Mouse (Mus musculus) liver, embryonic 16.5 days (tissue): ENCODE measurements around the gene Hivep3. TPM values are rescaled to one million over a fixed set of nuclear protein-coding genes. Genes with fewer than 3 reads are reported as not detected.

ENCODE experiments used
- ATAC-seq: fragments of 200-750 bp; cut with Nextera tagmentation; 2 replicates; pipeline ENCODE4 v1.8.0; 2017; ENCODE audit warnings: low read depth, mild to moderate bottlenecking, moderate number of reproducible peaks, moderate library complexity
- H3K27ac ChIP-seq: fragments of 300-500 bp; sonication (generic); 2 replicates; pipeline ENCODE4 v1.5.1; 2014; ENCODE audit warnings: mild to moderate bottlenecking, low read length
- H3K27me3 ChIP-seq: fragments of 300-500 bp; sonication (generic); 2 replicates; pipeline ENCODE4 v1.6.1; 2014; ENCODE audit warnings: low read depth, low read length, mixed read lengths; ENCODE audit not compliant: control insufficient read depth, insufficient read depth
- H3K36me3 ChIP-seq: fragments of 300-500 bp; sonication (generic); 2 replicates; pipeline ENCODE4 v1.6.1; 2014; ENCODE audit warnings: mild to moderate bottlenecking; ENCODE audit not compliant: control insufficient read depth, insufficient read depth
- H3K4me1 ChIP-seq: fragments of 300-500 bp; sonication (generic); 2 replicates; pipeline ENCODE4 v1.6.1; 2014; ENCODE audit warnings: low read depth, low read length, mixed read lengths; ENCODE audit not compliant: control insufficient read depth
- H3K4me2 ChIP-seq: fragments of 300-500 bp; sonication (generic); 2 replicates; pipeline ENCODE4 v1.6.1; 2014; ENCODE audit warnings: low read depth, low read length, mixed read lengths
- H3K4me3 ChIP-seq: fragments of 300-500 bp; sonication (generic); 2 replicates; pipeline ENCODE4 v1.5.1; 2014; ENCODE audit warnings: low read depth, mild to moderate bottlenecking, low read length
- H3K9ac ChIP-seq: fragments of 300-500 bp; sonication (generic); 2 replicates; pipeline ENCODE4 v1.6.1; 2014; ENCODE audit warnings: low read depth, low read length
- H3K9me3 ChIP-seq: fragments of 300-500 bp; sonication (generic); replicated peaks from 2 replicates; pipeline ENCODE4 v1.6.1; 2016; ENCODE audit warnings: low read length; ENCODE audit not compliant: control insufficient read depth
- whole genome bisulfite sequencing: fragments of 180-500 bp; shearing (Covaris S2); extraction: QIAGEN DNeasy Blood & Tissue Kit; methylation state at CpG from one replicate; pipeline ENCODE4 v1.1.7; 2014; ENCODE audit not compliant: insufficient replicate concordance; 5-methylcytosine and 5-hydroxymethylcytosine counted together
- polyA plus RNA-seq: library from polyadenylated mRNA; unstranded; fragments of >200 nt; fragmentation: Nextera tagmentation; extraction: Ambion mirVana; gene quantifications from 2 replicates; pipeline ENCODE4 v1.2.1, GENCODE M21; 2015

The Hivep3 gene
- polyA plus RNA-seq, 1 experiment from 2014 or later, result 2.1 TPM

- Histone ChIP-seq H3K4me1 (no peaks in the 10 kb centered on the region), H3K4me2 (no peak overlapping the region), H3K9ac (no peak overlapping the region), H3K36me3 (no peaks in the 10 kb centered on the region), H3K27ac (no peak overlapping the region), H3K4me3 (no peak overlapping the region), H3K27me3 (no peaks in the 10 kb centered on the region), H3K9me3 (no peaks in the 10 kb centered on the region)
- no peak for ATAC-seq
- 63% methylated on average over 9 of the region's 9 CpGs for WGBS
These were observed 240.4 kb downstream of the Hivep3 start for GRCm38 (mm10) chr4:119973729-119974605.

- Histone ChIP-seq H3K9me3 (no peaks in the 10 kb centered on the region), H3K4me3 (no peak overlapping the region), H3K4me1 (no peaks in the 10 kb centered on the region), H3K9ac (no peak overlapping the region), H3K27ac (no peak overlapping the region), H3K4me2 (no peak overlapping the region), H3K36me3 (no peaks in the 10 kb centered on the region), H3K27me3 (no peaks in the 10 kb centered on the region)
- WGBS, result 64% methylated on average over 10 of the region's 10 CpGs
- ATAC-seq, result no peak
These were observed 241.7 kb downstream of the Hivep3 start for GRCm38 (mm10) chr4:119975242-119975641.

- H3K9ac ChIP-seq, result no peak overlapping the region
- H3K4me1 ChIP-seq, result no peaks in the 10 kb centered on the region
- 63% methylated on average over 11 of the region's 12 CpGs for WGBS
- H3K27ac ChIP-seq, result no peak overlapping the region
- no peaks in the 10 kb centered on the region for H3K36me3 ChIP-seq
- no peak for ATAC-seq
- no peaks in the 10 kb centered on the region for H3K9me3 ChIP-seq
- no peak overlapping the region for H3K4me3 ChIP-seq
- no peak overlapping the region for H3K4me2 ChIP-seq
- H3K27me3 ChIP-seq, result no peaks in the 10 kb centered on the region
These were observed 242.2 kb downstream of the Hivep3 start for GRCm38 (mm10) chr4:119975822-119976221.

- H3K4me3 ChIP-seq, result no peak overlapping the region
- H3K9ac ChIP-seq, result no peak overlapping the region
- no peak overlapping the region for H3K27ac ChIP-seq
- ATAC-seq, result no peak
- no peaks in the 10 kb centered on the region for H3K9me3 ChIP-seq
- H3K27me3 ChIP-seq, result no peaks in the 10 kb centered on the region
- no peaks in the 10 kb centered on the region for H3K4me1 ChIP-seq
- 28% methylated on average over 3 of the region's 3 CpGs for WGBS
- H3K4me2 ChIP-seq, result no peak overlapping the region
- no peaks in the 10 kb centered on the region for H3K36me3 ChIP-seq
These were observed 243.0 kb downstream of the Hivep3 start for GRCm38 (mm10) chr4:119976428-119977168.

- peak; percentile 32; the same call in 1 of the 2 replicates for ATAC-seq
- WGBS, result 29% methylated on average over 7 of the region's 7 CpGs
- H3K27ac ChIP-seq, result no peak overlapping the region
These were observed 244.4 kb downstream of the Hivep3 start for GRCm38 (mm10) chr4:119977817-119978491.

GRCm38 (mm10) chr4:119979238-119979829 is 245.8 kb downstream of the Hivep3 start:
- 52% methylated on average over 5 of the region's 5 CpGs for WGBS
- no peak overlapping the region for H3K4me2 ChIP-seq
- no peak overlapping the region for H3K9ac ChIP-seq
- H3K4me1 ChIP-seq, result no peaks in the 10 kb centered on the region
- no peak for ATAC-seq
- no peaks in the 10 kb centered on the region for H3K36me3 ChIP-seq
- no peak overlapping the region for H3K27ac ChIP-seq
- H3K4me3 ChIP-seq, result no peak overlapping the region
- H3K9me3 ChIP-seq, result no peaks in the 10 kb centered on the region
- H3K27me3 ChIP-seq, result no peaks in the 10 kb centered on the region

More at GRCm38 (mm10) chr4:119977817-119978491, 244.4 kb downstream of the Hivep3 start:
- Histone ChIP-seq H3K36me3 (no peaks in the 10 kb centered on the region), H3K4me3 (no peak overlapping the region), H3K9me3 (no peaks in the 10 kb centered on the region), H3K9ac (no peak overlapping the region), H3K27me3 (no peaks in the 10 kb centered on the region), H3K4me2 (no peak overlapping the region), H3K4me1 (no peaks in the 10 kb centered on the region)

- Histone ChIP-seq H3K27ac (no peak overlapping the region), H3K4me3 (no peak overlapping the region), H3K27me3 (no peaks in the 10 kb centered on the region), H3K4me1 (no peaks in the 10 kb centered on the region), H3K9me3 (no peaks in the 10 kb centered on the region), H3K4me2 (no peak overlapping the region), H3K36me3 (no peaks in the 10 kb centered on the region), H3K9ac (no peak overlapping the region)
- ATAC-seq, result no peak
- WGBS, result 15% methylated on average over 2 of the region's 2 CpGs
These were observed 246.3 kb downstream of the Hivep3 start for GRCm38 (mm10) chr4:119979918-119980317.

- Histone ChIP-seq H3K4me2 (no peak overlapping the region), H3K4me1 (no peaks in the 10 kb centered on the region), H3K27me3 (no peaks in the 10 kb centered on the region), H3K9ac (no peak overlapping the region), H3K27ac (no peak overlapping the region), H3K36me3 (no peaks in the 10 kb centered on the region), H3K4me3 (no peak overlapping the region), H3K9me3 (no peaks in the 10 kb centered on the region)
- WGBS, result 63% methylated on average over 12 of the region's 12 CpGs
- ATAC-seq, result no peak
These were observed 247.6 kb downstream of the Hivep3 start for GRCm38 (mm10) chr4:119981047-119981720.
